Mouse (Mus musculus) heart, adult 2 months (tissue): ENCODE measurements around the gene Adm.

Source experiments
- CTCF ChIP-seq: fragments of 200-600 bp; IDR thresholded peaks from 2 replicates; pipeline ENCODE4 v1.8.1; 2022; ENCODE audit warnings: antibody characterized with exemption, mild to moderate bottlenecking, moderate library complexity
- EP300 ChIP-seq: fragments of 200-500 bp; IDR thresholded peaks from 2 replicates; pipeline ENCODE4 v1.6.1; 2011; ENCODE audit warnings: low read depth, low read length, control low read depth; ENCODE audit not compliant: insufficient read depth
- POLR2A ChIP-seq: fragments of 200-500 bp; IDR thresholded peaks from 2 replicates; pipeline ENCODE4 v1.6.1; 2011; ENCODE audit warnings: mild to moderate bottlenecking, low read depth, low read length, control low read depth; ENCODE audit not compliant: insufficient read depth

DNA sequence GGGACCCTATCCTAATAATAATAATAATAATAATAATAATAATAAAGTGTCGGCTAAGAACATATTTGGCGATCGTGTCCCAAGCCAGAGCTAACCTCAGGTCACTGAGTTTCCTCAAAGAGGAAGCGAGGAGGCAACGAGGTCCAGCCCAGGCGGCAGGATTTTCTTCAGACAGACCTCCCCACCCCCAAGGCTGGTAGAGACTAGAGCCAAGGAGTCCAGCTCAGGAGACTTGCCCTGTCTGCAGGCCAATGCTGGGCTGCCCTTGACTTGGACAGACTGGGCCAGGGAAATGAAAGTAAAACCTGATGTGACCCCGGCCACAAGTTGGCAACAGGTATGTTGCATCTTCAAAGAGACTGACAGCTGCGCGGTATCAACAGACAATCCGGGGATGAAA is 2.0 kb upstream of the Adm start:
- TF ChIP-seq POLR2A = no peak
- no peak for TF ChIP-seq CTCF
- TF ChIP-seq EP300 = no peak
